Mouse (Mus musculus): ENCODE results near the gene Fhit.
"Not testable (repeated sequence)": the region's sequence is repeated elsewhere in the genome, so short reads cannot be mapped to it uniquely, and the experiment has no call there.

Fhit gene

GRCm38 (mm10) chr14:10917893-10918803 is 243.7 kb downstream of the Fhit start:
- CTCF ChIA-PET, result no interaction called here

- CTCF ChIA-PET, result no interaction called here
Observed at GRCm38 (mm10) chr14:10908011-10908410, 253.8 kb downstream of the Fhit start.

- CTCF ChIA-PET, result no interaction called here
Observed at GRCm38 (mm10) chr14:10882759-10883158, 279.1 kb downstream of the Fhit start.

GRCm38 (mm10) chr14:10880749-10881148 is 281.1 kb downstream of the Fhit start:
- CTCF ChIA-PET, result no interaction called here

GRCm38 (mm10) chr14:10874595-10875372 is 287.1 kb downstream of the Fhit start:
- CTCF ChIA-PET, result no interaction called here

- CTCF ChIA-PET, result no interaction called here
Observed at GRCm38 (mm10) chr14:10857606-10858005, 304.2 kb downstream of the Fhit start.

GRCm38 (mm10) chr14:10851936-10852335 is 309.9 kb downstream of the Fhit start:
- CTCF ChIA-PET, result no interaction called here

GRCm38 (mm10) chr14:10836001-10836400 is 325.8 kb downstream of the Fhit start:
- CTCF ChIA-PET, result no interaction called here

GRCm38 (mm10) chr14:10824819-10825218 is 337.0 kb downstream of the Fhit start:
- CTCF ChIA-PET, result no interaction called here

GRCm38 (mm10) chr14:10813551-10813950 is 348.3 kb downstream of the Fhit start:
- CTCF ChIA-PET, result no interaction called here

- CTCF ChIA-PET, result no interaction called here
Observed at GRCm38 (mm10) chr14:10798489-10799180, 363.2 kb downstream of the Fhit start.

GRCm38 (mm10) chr14:10797595-10797994 is 364.2 kb downstream of the Fhit start:
- CTCF ChIA-PET, result no interaction called here

GRCm38 (mm10) chr14:10795498-10796075 is 366.2 kb downstream of the Fhit start:
- CTCF ChIA-PET, result no interaction called here

- CTCF ChIA-PET, result no interaction called here
Observed at GRCm38 (mm10) chr14:10783929-10784328, 377.9 kb downstream of the Fhit start.

- CTCF ChIA-PET, result no interaction called here
Observed at GRCm38 (mm10) chr14:10778721-10779120, 383.1 kb downstream of the Fhit start.

- CTCF ChIA-PET, result not testable (repeated sequence)
Observed at GRCm38 (mm10) chr14:10754883-10755282, 407.0 kb downstream of the Fhit start.

GRCm38 (mm10) chr14:10738076-10738475 is 423.8 kb downstream of the Fhit start:
- CTCF ChIA-PET, result no interaction called here

- CTCF ChIA-PET, result no interaction called here
Observed at GRCm38 (mm10) chr14:10722525-10722924, 439.3 kb downstream of the Fhit start.

- CTCF ChIA-PET, result interaction anchor here (0.5 kb wide), 1 partner anchor 381 kb away, joined by 4 read pairs; no protein-coding TSS in a partner anchor
Observed at GRCm38 (mm10) chr14:10712916-10713315, 448.9 kb downstream of the Fhit start.

- CTCF ChIA-PET, result no interaction called here
Observed at GRCm38 (mm10) chr14:10712522-10712881, 449.3 kb downstream of the Fhit start.

GRCm38 (mm10) chr14:10711841-10712521 is 449.9 kb downstream of the Fhit start:
- CTCF ChIA-PET, result no interaction called here

Data from spleen, embryonic (tissue).